Mouse (Mus musculus) neural tube, embryonic 12.5 days (tissue): ENCODE measurements around the gene Tas2r119. TPM values are rescaled to one million over a fixed set of nuclear protein-coding genes. Genes with fewer than 3 reads are reported as not detected.

ENCODE experiments used
- ATAC-seq: fragments of 200-750 bp; cut with Nextera tagmentation; 2 replicates; pipeline ENCODE4 v1.8.0; 2017; ENCODE audit warnings: low read depth, mild to moderate bottlenecking, moderate TSS enrichment, moderate library complexity; ENCODE audit not compliant: low FRiP score
- H3K27ac ChIP-seq: fragments of 300-500 bp; sonication (generic); 2 replicates; pipeline ENCODE4 v1.5.1; 2016
- H3K27me3 ChIP-seq: fragments of 300-500 bp; sonication (generic); replicated peaks from 2 replicates; pipeline ENCODE4 v1.6.1; 2016; ENCODE audit warnings: mild to moderate bottlenecking
- H3K36me3 ChIP-seq: fragments of 300-500 bp; sonication (generic); 2 replicates; pipeline ENCODE4 v1.6.1; 2016; ENCODE audit warnings: mild to moderate bottlenecking
- H3K4me1 ChIP-seq: fragments of 300-500 bp; sonication (generic); 2 replicates; pipeline ENCODE4 v1.6.1; 2016
- H3K4me2 ChIP-seq: fragments of 300-500 bp; sonication (generic); replicated peaks from 2 replicates; pipeline ENCODE4 v1.6.1; 2016; ENCODE audit warnings: mild to moderate bottlenecking
- H3K4me3 ChIP-seq: fragments of 300-500 bp; sonication (generic); 2 replicates; pipeline ENCODE4 v1.5.1; 2016
- H3K9ac ChIP-seq: fragments of 300-500 bp; sonication (generic); 2 replicates; pipeline ENCODE4 v1.6.1; 2016; ENCODE audit warnings: mild to moderate bottlenecking
- H3K9me3 ChIP-seq: fragments of 300-500 bp; sonication (generic); 2 replicates; pipeline ENCODE4 v1.6.1; 2016; ENCODE audit warnings: mild to moderate bottlenecking
- WGBS: fragments of 180-500 bp; shearing (Covaris S2); methylation state at CpG from one replicate; pipeline ENCODE4 v1.1.7; 2016; 5-methylcytosine and 5-hydroxymethylcytosine counted together
- polyA plus RNA-seq: library from polyadenylated mRNA; unstranded; fragments of >200 nt; fragmentation: Nextera tagmentation; extraction: Ambion mirVana; gene quantifications from 2 replicates; pipeline ENCODE4 v1.2.1, GENCODE M21; 2016

Gene Tas2r119
- polyA plus RNA-seq, 1 experiment from 2014 or later = not detected

- Histone ChIP-seq H3K4me2 (no peak overlapping the region), H3K9ac (no peak overlapping the region), H3K4me3 (no peak overlapping the region), H3K27me3 (no peaks in the 10 kb centered on the region), H3K27ac (no peak overlapping the region), H3K9me3 (no peaks in the 10 kb centered on the region), H3K4me1 (no peaks in the 10 kb centered on the region), H3K36me3 (no peaks in the 10 kb centered on the region)
- ATAC-seq = no peak
- 92% methylated on average over 7 of the region's 7 CpGs for WGBS
Measured at GRCm38 (mm10) chr15:32226888-32227395, 49.9 kb downstream of the Tas2r119 start.

Other genes starting within 250 kb of the Tas2r119 start
- 8.8 and 9.3 TPM in 2 replicates for gene Sema5a, start 67.5 kb downstream of the Tas2r119 start, polyA plus RNA-seq